Mouse (Mus musculus) limb, embryonic 11.5 days (tissue): Measurements from ENCODE around the gene Drd5. TPM values are rescaled to one million over a fixed set of nuclear protein-coding genes. Genes with fewer than 3 reads are reported as not detected.

ENCODE experiments used
- ATAC-seq: fragments of 200-750 bp; cut with Nextera tagmentation; 2 replicates; pipeline ENCODE4 v1.8.0; 2017; ENCODE audit warnings: low read depth; ENCODE audit not compliant: insufficient number of reproducible peaks, low FRiP score, low TSS enrichment
- DNase-seq: peaks from one replicate; pipeline ENCODE4 v3.0.0-alpha.2; 2015; ENCODE audit warnings: low spot score
- H3K27ac ChIP-seq: fragments of 300-500 bp; sonication (generic); replicated peaks from 2 replicates; pipeline ENCODE4 v1.5.1; 2014; ENCODE audit warnings: low read depth, mild to moderate bottlenecking, low read length
- H3K27me3 ChIP-seq: fragments of 300-500 bp; sonication (generic); 2 replicates; pipeline ENCODE4 v1.6.1; 2014; ENCODE audit warnings: mild to moderate bottlenecking, low read length, mixed read lengths; ENCODE audit not compliant: control insufficient read depth, insufficient read depth
- H3K36me3 ChIP-seq: fragments of 300-500 bp; sonication (generic); 2 replicates; pipeline ENCODE4 v1.6.1; 2014; ENCODE audit warnings: mild to moderate bottlenecking, low read length, moderate library complexity, mixed read lengths; ENCODE audit not compliant: control insufficient read depth, insufficient read depth
- H3K4me1 ChIP-seq: fragments of 300-500 bp; sonication (generic); 2 replicates; pipeline ENCODE4 v1.6.1; 2014; ENCODE audit warnings: low read length, mixed read lengths; ENCODE audit not compliant: control insufficient read depth, insufficient read depth
- H3K4me2 ChIP-seq: fragments of 300-500 bp; sonication (generic); 2 replicates; pipeline ENCODE4 v1.6.1; 2014; ENCODE audit warnings: low read depth, mild to moderate bottlenecking, moderate library complexity; ENCODE audit not compliant: severe bottlenecking
- H3K4me3 ChIP-seq: fragments of 300-500 bp; sonication (generic); 2 replicates; pipeline ENCODE4 v1.5.1; 2014; ENCODE audit warnings: low read depth, low read length
- H3K9ac ChIP-seq: fragments of 300-500 bp; sonication (generic); 2 replicates; pipeline ENCODE4 v1.6.1; 2014; ENCODE audit warnings: mild to moderate bottlenecking, low read length
- H3K9me3 ChIP-seq: fragments of 300-500 bp; sonication (generic); 2 replicates; pipeline ENCODE4 v1.6.1; 2016; ENCODE audit warnings: low read length; ENCODE audit not compliant: control insufficient read depth
- WGBS: fragments of 180-500 bp; shearing (Covaris S2); extraction: QIAGEN DNeasy Blood & Tissue Kit; methylation state at CpG from one replicate; pipeline ENCODE4 v1.1.7; 2014; 5-methylcytosine and 5-hydroxymethylcytosine counted together
- polyA plus RNA-seq: library from polyadenylated mRNA; unstranded; fragments of >200 nt; fragmentation: Nextera tagmentation; extraction: Ambion mirVana; gene quantifications from 2 replicates; pipeline ENCODE4 v1.2.1, GENCODE M21; 2014

Drd5 gene
- polyA plus RNA-seq, 1 experiment from 2014 or later, result not detected

- no peak for DNase-seq
- H3K27ac ChIP-seq, result no peak overlapping the region
- WGBS, result 60% methylated on average over 9 of the region's 9 CpGs
- no peaks in the 10 kb centered on the region for H3K36me3 ChIP-seq
- H3K27me3 ChIP-seq, result no peaks in the 10 kb centered on the region
- H3K4me3 ChIP-seq, result no peak overlapping the region
- ATAC-seq, result peak; percentile 54; the same call in 1 of the 2 replicates
- no peaks in the 10 kb centered on the region for H3K9me3 ChIP-seq
- H3K4me2 ChIP-seq, result no peak overlapping the region
- H3K4me1 ChIP-seq, result no peaks in the 10 kb centered on the region
- no peak overlapping the region for H3K9ac ChIP-seq
These were observed 33.4 kb upstream of the Drd5 start for GRCm38 (mm10) chr5:38285724-38286123.

- Histone ChIP-seq H3K4me3 (no peak overlapping the region), H3K4me1 (no peaks in the 10 kb centered on the region), H3K4me2 (no peak overlapping the region), H3K27ac (no peak overlapping the region), H3K9ac (no peak overlapping the region), H3K36me3 (no peaks in the 10 kb centered on the region), H3K27me3 (no peaks in the 10 kb centered on the region), H3K9me3 (no peaks in the 10 kb centered on the region)
- no peak for ATAC-seq
- WGBS, result 84% methylated on average over 3 of the region's 3 CpGs
- no peak for DNase-seq
These were observed 30.7 kb upstream of the Drd5 start for GRCm38 (mm10) chr5:38288476-38288875.

GRCm38 (mm10) chr5:38301761-38302411, 17.3 kb upstream of the Drd5 start:
- Histone ChIP-seq H3K36me3 (no peaks in the 10 kb centered on the region), H3K9me3 (no peaks in the 10 kb centered on the region), H3K4me2 (no peak overlapping the region), H3K27me3 (no peaks in the 10 kb centered on the region), H3K4me3 (no peak overlapping the region), H3K27ac (no peak overlapping the region), H3K9ac (no peak overlapping the region), H3K4me1 (no peaks in the 10 kb centered on the region; the same call in 1 of the 2 replicates)
- ATAC-seq (no peak), DNase-seq (no peak)
- 91% methylated on average over 12 of the region's 12 CpGs for WGBS

GRCm38 (mm10) chr5:38302651-38303050, 16.5 kb upstream of the Drd5 start:
- no peaks in the 10 kb centered on the region for H3K9me3 ChIP-seq
- no peak overlapping the region for H3K9ac ChIP-seq
- no peak overlapping the region for H3K27ac ChIP-seq
- WGBS, result 63% methylated on average over 12 of the region's 12 CpGs
- no peaks in the 10 kb centered on the region for H3K36me3 ChIP-seq
- no peaks in the 10 kb centered on the region for H3K27me3 ChIP-seq
- DNase-seq (no peak), ATAC-seq (no peak)
- no peak overlapping the region for H3K4me3 ChIP-seq
- no peaks in the 10 kb centered on the region; the same call in 1 of the 2 replicates for H3K4me1 ChIP-seq
- no peak overlapping the region for H3K4me2 ChIP-seq

GRCm38 (mm10) chr5:38305241-38305640, 13.9 kb upstream of the Drd5 start:
- H3K9ac ChIP-seq, result no peak overlapping the region
- WGBS, result 76% methylated on average over 2 of the region's 2 CpGs

GRCm38 (mm10) chr5:38307255-38308101, 11.7 kb upstream of the Drd5 start:
- no peaks in the 10 kb centered on the region for H3K9me3 ChIP-seq
- no peaks in the 10 kb centered on the region for H3K4me1 ChIP-seq
- no peaks in the 10 kb centered on the region for H3K36me3 ChIP-seq
- H3K4me2 ChIP-seq, result peak overlapping the region; percentile 32
- 9% methylated on average over 26 of the region's 26 CpGs for WGBS
- H3K9ac ChIP-seq, result no peak overlapping the region
- no peaks in the 10 kb centered on the region for H3K27me3 ChIP-seq
- DNase-seq (peak; percentile 96), ATAC-seq (peak; percentile 81; the same call in 1 of the 2 replicates)
- H3K27ac ChIP-seq, result no peak overlapping the region
- peak overlapping the region; percentile 7; the same call in 1 of the 2 replicates for H3K4me3 ChIP-seq

More at GRCm38 (mm10) chr5:38305241-38305640, 13.9 kb upstream of the Drd5 start:
- Histone ChIP-seq H3K4me3 (no peak overlapping the region), H3K36me3 (no peaks in the 10 kb centered on the region), H3K27me3 (no peaks in the 10 kb centered on the region), H3K4me1 (no peaks in the 10 kb centered on the region), H3K9me3 (no peaks in the 10 kb centered on the region), H3K4me2 (no peak overlapping the region), H3K27ac (no peak overlapping the region)
- no peak for ATAC-seq
- no peak for DNase-seq

GRCm38 (mm10) chr5:38308873-38309272, 10.3 kb upstream of the Drd5 start:
- Histone ChIP-seq H3K27me3 (no peaks in the 10 kb centered on the region), H3K9me3 (no peaks in the 10 kb centered on the region)
- no peak for ATAC-seq

GRCm38 (mm10) chr5:38309795-38310194, 9.4 kb upstream of the Drd5 start:
- H3K4me2 ChIP-seq, result no peak overlapping the region
- no peaks in the 10 kb centered on the region for H3K9me3 ChIP-seq
- H3K36me3 ChIP-seq, result no peaks in the 10 kb centered on the region
- DNase-seq (no peak), ATAC-seq (no peak)
- no peak overlapping the region for H3K4me3 ChIP-seq
- H3K27ac ChIP-seq, result no peak overlapping the region
- H3K4me1 ChIP-seq, result no peaks in the 10 kb centered on the region
- no peak overlapping the region for H3K9ac ChIP-seq
- WGBS, result 61% methylated on average over 3 of the region's 3 CpGs
- no peaks in the 10 kb centered on the region for H3K27me3 ChIP-seq

More at GRCm38 (mm10) chr5:38308873-38309272, 10.3 kb upstream of the Drd5 start:
- H3K9ac ChIP-seq, result no peak overlapping the region
- peak; percentile 72 for DNase-seq
- H3K36me3 ChIP-seq, result no peaks in the 10 kb centered on the region
- 54% methylated on average over 5 of the region's 5 CpGs for WGBS
- H3K4me1 ChIP-seq, result no peaks in the 10 kb centered on the region
- H3K27ac ChIP-seq, result no peak overlapping the region
- H3K4me3 ChIP-seq, result no peak overlapping the region
- H3K4me2 ChIP-seq, result no peak overlapping the region
